In genomic region chr6:50588251-50588650, GRCm38 (mm10) we compare ENCODE assay signal across 9 mouse cellular contexts. TPM values are rescaled to one million over a fixed set of nuclear protein-coding genes. Genes with fewer than 3 reads are reported as not detected.
DNase-seq lines count a peak whose midpoint lies in the region; ATAC-seq and TF ChIP-seq lines count a peak whose summit lies in the region.
"Had no signal": no experiment of that assay in that cellular context is flagged by ENCODE, and none has a peak within 500 bp of the region (broad histone marks: within the 10 kb centered on the region; RNA-seq: fewer than 3 reads in every experiment).

No protein-coding gene starts in this region.

- H3K9me3 ChIP-seq in heart, embryonic 10.5 days = no peaks in the 10 kb centered on the region
- H3K9me3 ChIP-seq: neural tube, embryonic 13.5 days had no signal

- 98% methylated on average over 1 of the region's 1 CpGs for WGBS in heart, adult 2 months
- 85% methylated on average over 1 of the region's 1 CpGs for WGBS in heart, embryonic 10.5 days

- TF ChIP-seq POLR2A in heart, adult 2 months (IDR thresholded peaks at IDR 0.05; ENCODE audit: insufficient read depth, low read depth, low read length) = no peak

- no peaks in the 10 kb centered on the region for H3K36me3 ChIP-seq in heart, adult 2 months (ENCODE audit: control insufficient read depth, insufficient read depth, low read length)
- H3K36me3 ChIP-seq in heart, embryonic 10.5 days = no peaks in the 10 kb centered on the region
- H3K36me3 ChIP-seq: neural tube, embryonic 13.5 days had no signal

- ATAC-seq in granulocyte monocyte progenitor cell, adult 5-6 weeks (replicated peaks; ENCODE audit: poor library complexity, severe bottlenecking) = peak; percentile 65
- peak; percentile 90 for ATAC-seq in megakaryocyte progenitor cell, adult 5-6 weeks (replicated peaks; ENCODE audit: poor library complexity)

- no peak overlapping the region for H3K4me3 ChIP-seq in heart, adult 2 months
- H3K4me3 ChIP-seq in heart, embryonic 10.5 days = no peak overlapping the region
- H3K4me3 ChIP-seq: neural tube, embryonic 13.5 days had no signal

- no peak overlapping the region for H3K9ac ChIP-seq in heart, adult 2 months (ENCODE audit: low read depth, low read length)
- H3K9ac ChIP-seq: neural tube, embryonic 13.5 days had no signal

- TF ChIP-seq CTCF in heart, adult 2 months (IDR thresholded peaks at IDR 0.05) = peak; percentile 98

- no peak for TF ChIP-seq EP300 in heart, adult 2 months (IDR thresholded peaks at IDR 0.05; ENCODE audit: insufficient read depth, low read depth, low read length)

- intact Hi-C loops in heart, adult 2 months (cut with DNase I) = no loop called here

- DNase-seq in heart, adult 2 months = no peak
- no peak for DNase-seq in heart, embryonic 10.5 days (ENCODE audit: low spot score)
- peak; percentile 55 for DNase-seq in right cerebral cortex, adult 18-20 months
- no peak for DNase-seq in right cerebral cortex, postnatal 25 days
- DNase-seq in c-Kit-negative CD71-positive TER-119-positive erythroid progenitor cells, embryonic 14.5 days (ENCODE audit: low read depth, low spot score) = peak; percentile 57
- peak; percentile 71 for DNase-seq in thymus, postnatal 14 days

- H3K27me3 ChIP-seq in heart, adult 2 months (ENCODE audit: control insufficient read depth, insufficient read depth, low read length) = no peaks in the 10 kb centered on the region
- H3K27me3 ChIP-seq in heart, embryonic 10.5 days (ENCODE audit: insufficient read depth, poor library complexity, severe bottlenecking) = no peaks in the 10 kb centered on the region
- H3K27me3 ChIP-seq: neural tube, embryonic 13.5 days had no signal

- H3K4me1 ChIP-seq in heart, adult 2 months (ENCODE audit: control insufficient read depth, insufficient read depth, low read length) = no peaks in the 10 kb centered on the region
- H3K4me1 ChIP-seq in heart, embryonic 10.5 days = peaks cover 15% of the 10 kb centered on the region

- H3K27ac ChIP-seq in heart, adult 2 months = no peak overlapping the region
- no peak overlapping the region for H3K27ac ChIP-seq in heart, embryonic 10.5 days
- H3K27ac ChIP-seq: neural tube, embryonic 13.5 days had no signal

- no peaks in the 10 kb centered on the region for H3K79me2 ChIP-seq in heart, adult 2 months (replicated peaks; ENCODE audit: control insufficient read depth, insufficient read depth, low read length)

RNA-seq across cellular contexts. Expression of gene 4921507P07Rik, which starts 8.2 kb away (rescaled TPM):
- total RNA-seq in heart, adult 2 months (2021) = under 1 TPM; 0.20 to 0.29 TPM
- polyA plus RNA-seq in heart, adult 2 months (2012; rRNA removed) = 0.29 and 0.41 TPM in 2 replicates
- polyA plus RNA-seq in heart, embryonic 10.5 days (2016; fragmentation: Nextera tagmentation; extraction: Ambion mirVana) = 0.44 and 0.49 TPM in 2 replicates
- 1.6 and 4.6 TPM in 2 replicates for total RNA-seq in granulocyte monocyte progenitor cell, adult 5-6 weeks (2014; fragmentation: Nextera tagmentation)
- 1.1 and 2.1 TPM in 2 replicates for total RNA-seq in granulocyte monocyte progenitor cell, adult 5-6 weeks (2017)
- 4.7 and 5.5 TPM in 2 replicates for total RNA-seq in megakaryocyte progenitor cell, adult 5-6 weeks (2015)
- 0.87 and 1.4 TPM in 2 replicates for total RNA-seq in megakaryocyte progenitor cell, adult 5-6 weeks (2017)

RNA-seq across cellular contexts. Expression of gene Cycs, which starts 21.9 kb away (rescaled TPM):
- total RNA-seq in heart, adult 2 months (2021) = 100 to 1,000 TPM; 153 to 156 TPM
- 29.6 and 71.5 TPM in 2 replicates for polyA plus RNA-seq in heart, adult 2 months (2012; rRNA removed)
- polyA plus RNA-seq in heart, embryonic 10.5 days (2016; fragmentation: Nextera tagmentation; extraction: Ambion mirVana) = 149 and 180 TPM in 2 replicates
- total RNA-seq in granulocyte monocyte progenitor cell, adult 5-6 weeks (2014; fragmentation: Nextera tagmentation) = 107 and 124 TPM in 2 replicates
- 136 and 163 TPM in 2 replicates for total RNA-seq in granulocyte monocyte progenitor cell, adult 5-6 weeks (2017)
- 111 and 140 TPM in 2 replicates for total RNA-seq in megakaryocyte progenitor cell, adult 5-6 weeks (2015)
- total RNA-seq in megakaryocyte progenitor cell, adult 5-6 weeks (2017) = 135 and 142 TPM in 2 replicates

Comparison
In these comparisons a context has a peak if more than half of its experiments do, and no peak if none do; other contexts are left out.
1. DNase-seq: peak in right cerebral cortex, adult 18-20 months (single experiment), c-Kit-negative CD71-positive TER-119-positive erythroid progenitor cells, embryonic 14.5 days (single experiment) and thymus, postnatal 14 days (single experiment); none in heart, adult 2 months (0 of 2), heart, embryonic 10.5 days (single experiment) and right cerebral cortex, postnatal 25 days (single experiment).